Mouse (Mus musculus): ENCODE data around the gene Hoxd3. TPM values are rescaled to one million over a fixed set of nuclear protein-coding genes. Genes with fewer than 3 reads are reported as not detected.
A peak's percentile ranks its signal among the peaks of the same experiment; 100 is the strongest.

Gene Hoxd3
- polyA plus RNA-seq, 1 experiment from 2014 or later: 0.23 TPM

DNA sequence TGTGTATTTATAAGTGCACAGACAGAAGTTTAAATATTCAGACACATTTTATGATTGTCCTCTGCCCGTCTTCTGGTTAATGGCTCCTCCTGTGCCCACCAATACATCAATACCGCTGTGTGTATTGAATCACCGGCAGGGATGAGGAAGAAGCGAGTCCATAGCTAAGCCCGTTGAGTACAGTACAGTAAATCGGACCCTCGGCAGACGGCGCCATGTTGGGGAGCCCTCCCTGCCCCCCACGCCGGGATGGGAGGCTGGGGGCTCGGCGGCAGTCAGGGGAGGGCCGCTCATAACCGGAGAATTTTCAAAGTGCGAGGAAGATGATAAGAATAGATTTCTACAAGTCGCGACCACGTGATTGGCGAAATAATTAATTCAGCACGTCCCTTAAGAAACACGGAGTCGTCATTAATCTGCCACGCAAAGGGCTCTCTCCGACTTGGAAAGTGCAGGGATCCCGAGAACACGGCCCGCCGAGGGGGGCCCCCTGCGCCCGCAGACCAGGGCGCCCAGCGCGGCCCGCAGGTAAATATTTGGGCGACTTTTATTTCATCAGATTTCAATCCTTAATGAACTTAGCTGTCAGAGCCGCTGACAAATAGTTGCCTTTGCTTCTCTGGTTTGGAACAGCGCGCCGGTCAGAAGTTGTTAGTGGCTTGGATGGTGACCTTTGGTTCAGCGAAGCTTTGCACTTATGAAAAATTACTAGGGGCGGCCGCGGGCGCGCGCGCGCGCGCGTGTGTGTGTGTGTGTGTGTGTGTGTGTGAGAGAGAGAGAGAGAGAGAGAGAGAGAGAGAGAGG, 21.0 kb downstream of the Hoxd3 start:
- WGBS: under 1% methylated on average over 52 of the region's 52 CpGs
- Histone ChIP-seq H3K9ac (ENCODE audit: low read length) (no peak overlapping the region), H3K9me3 (ENCODE audit: control insufficient read depth, low read length) (no peaks in the 10 kb centered on the region), H3K4me2 (ENCODE audit: low read length) (peak overlapping the region; percentile 31), H3K4me1 (ENCODE audit: control insufficient read depth in 2 of 2, insufficient read depth in 2 of 2, low read length in 2 of 2) (peaks cover 0 to 11% of the 10 kb centered on the region in 2 experiments; a peak in 3 of 4 replicates), H3K36me3 (ENCODE audit: control insufficient read depth, insufficient read depth, low read length) (no peaks in the 10 kb centered on the region), H3K27me3 (ENCODE audit: control insufficient read depth, insufficient read depth, low read length) (peaks cover 98% of the 10 kb centered on the region), H3K27ac (replicated peaks in 1 of 2; ENCODE audit: control insufficient read depth in 1 of 2, insufficient read depth in 1 of 2, low read depth in 2 of 2, low read length in 2 of 2) (no peak overlapping the region), H3K4me3 (ENCODE audit: control insufficient read depth in 1 of 2, insufficient read depth in 1 of 2, low read depth in 1 of 2, low read length in 2 of 2) (peak overlapping the region in 1 of 2 experiments; percentile 16; a peak in 2 of 4 replicates)
- no peak for ATAC-seq (ENCODE audit: insufficient number of reproducible peaks, insufficient read depth, low FRiP score, low read depth)

DNA sequence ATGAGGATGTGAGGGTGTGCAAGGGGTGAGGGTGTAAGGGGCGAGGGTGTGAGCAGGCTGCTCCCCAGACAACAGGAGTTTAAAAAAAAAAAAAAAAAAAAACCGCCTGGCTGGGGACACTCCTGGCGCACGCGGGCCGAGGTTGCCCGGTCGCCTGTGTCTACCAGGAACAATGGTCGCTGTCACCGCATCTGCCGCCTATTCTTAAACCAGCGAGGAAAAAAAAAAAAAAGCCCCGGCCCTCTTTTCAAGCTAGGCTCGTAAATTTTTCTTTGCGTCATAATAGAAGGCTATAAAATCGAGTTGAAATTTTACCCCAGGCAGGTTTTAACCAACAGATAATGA, 21.6 kb downstream of the Hoxd3 start:
- H3K4me2 ChIP-seq (ENCODE audit: low read length): no peak overlapping the region
- under 1% methylated on average over 16 of the region's 16 CpGs for WGBS

DNA sequence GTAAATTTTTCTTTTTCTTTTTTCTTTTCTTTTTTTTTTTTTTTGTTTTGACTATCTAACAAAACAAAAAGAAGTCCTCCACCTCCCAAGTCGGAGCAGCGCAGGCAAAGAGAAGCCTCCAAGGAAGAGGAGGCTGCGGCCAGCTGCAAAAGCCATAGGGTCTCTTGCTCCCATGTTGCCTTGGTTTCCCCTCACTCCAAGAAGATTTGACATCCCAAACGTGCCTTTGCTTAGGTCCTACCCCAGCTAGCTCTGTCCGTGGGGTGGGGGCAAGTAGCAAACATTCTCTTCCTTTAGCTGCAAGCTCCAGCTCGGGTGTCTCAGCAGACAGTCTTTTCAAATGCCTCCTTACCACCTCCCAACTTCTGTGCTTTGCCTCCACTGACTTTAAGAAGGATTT, 22.0 kb downstream of the Hoxd3 start:
- peaks cover 98% of the 10 kb centered on the region for H3K27me3 ChIP-seq (ENCODE audit: control insufficient read depth, insufficient read depth, low read length)
- no peaks in the 10 kb centered on the region for H3K9me3 ChIP-seq (ENCODE audit: control insufficient read depth, low read length)
- H3K4me3 ChIP-seq (ENCODE audit: control insufficient read depth in 1 of 2, insufficient read depth in 1 of 2, low read depth in 1 of 2, low read length in 2 of 2): no peak overlapping the region
- H3K27ac ChIP-seq (replicated peaks in 1 of 2; ENCODE audit: control insufficient read depth in 1 of 2, insufficient read depth in 1 of 2, low read depth in 2 of 2, low read length in 2 of 2): no peak overlapping the region
- WGBS: 4% methylated on average over 6 of the region's 6 CpGs
- ATAC-seq (ENCODE audit: insufficient number of reproducible peaks, insufficient read depth, low FRiP score, low read depth): no peak
- peaks cover 0 to 11% of the 10 kb centered on the region in 2 experiments; a peak in 3 of 4 replicates for H3K4me1 ChIP-seq (ENCODE audit: control insufficient read depth in 2 of 2, insufficient read depth in 2 of 2, low read length in 2 of 2)
- H3K36me3 ChIP-seq (ENCODE audit: control insufficient read depth, insufficient read depth, low read length): no peaks in the 10 kb centered on the region
- no peak overlapping the region for H3K9ac ChIP-seq (ENCODE audit: low read length)
- no peak overlapping the region for H3K4me2 ChIP-seq (ENCODE audit: low read length)

More for the DNA sequence above, 21.6 kb downstream of the Hoxd3 start:
- Histone ChIP-seq H3K27ac (replicated peaks in 1 of 2; ENCODE audit: control insufficient read depth in 1 of 2, insufficient read depth in 1 of 2, low read depth in 2 of 2, low read length in 2 of 2) (no peak overlapping the region), H3K9ac (ENCODE audit: low read length) (no peak overlapping the region), H3K4me3 (ENCODE audit: control insufficient read depth in 1 of 2, insufficient read depth in 1 of 2, low read depth in 1 of 2, low read length in 2 of 2) (no peak overlapping the region), H3K27me3 (ENCODE audit: control insufficient read depth, insufficient read depth, low read length) (peaks cover 98% of the 10 kb centered on the region), H3K36me3 (ENCODE audit: control insufficient read depth, insufficient read depth, low read length) (no peaks in the 10 kb centered on the region), H3K4me1 (ENCODE audit: control insufficient read depth in 2 of 2, insufficient read depth in 2 of 2, low read length in 2 of 2) (peaks cover 0 to 11% of the 10 kb centered on the region in 2 experiments; a peak in 3 of 4 replicates), H3K9me3 (ENCODE audit: control insufficient read depth, low read length) (no peaks in the 10 kb centered on the region)
- ATAC-seq (ENCODE audit: insufficient number of reproducible peaks, insufficient read depth, low FRiP score, low read depth): no peak

DNA sequence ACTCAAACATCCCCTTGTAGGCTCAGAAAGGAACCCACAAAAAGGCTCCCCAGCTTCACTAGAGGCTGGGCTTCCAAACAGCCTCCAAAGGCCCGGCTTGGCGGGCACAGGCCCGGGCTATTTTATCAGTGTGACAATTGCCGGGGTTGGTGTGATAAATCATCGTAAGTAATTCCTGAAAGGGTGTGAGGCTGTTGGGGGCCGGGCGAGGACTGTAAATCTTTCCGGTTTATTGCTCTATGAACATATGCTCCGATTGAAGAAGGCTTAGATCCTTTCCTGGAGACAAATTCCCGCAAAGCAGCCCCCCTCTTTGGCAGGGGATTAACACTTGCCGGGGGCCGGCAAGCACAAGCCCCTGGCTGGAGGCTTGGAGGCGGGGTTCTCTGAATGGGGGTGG, 22.7 kb downstream of the Hoxd3 start:
- WGBS: 1% methylated on average over 13 of the region's 13 CpGs
- Histone ChIP-seq H3K9me3 (ENCODE audit: control insufficient read depth, low read length) (no peaks in the 10 kb centered on the region), H3K36me3 (ENCODE audit: control insufficient read depth, insufficient read depth, low read length) (no peaks in the 10 kb centered on the region), H3K4me2 (ENCODE audit: low read length) (no peak overlapping the region), H3K9ac (ENCODE audit: low read length) (no peak overlapping the region), H3K27me3 (ENCODE audit: control insufficient read depth, insufficient read depth, low read length) (peaks cover 98% of the 10 kb centered on the region), H3K4me1 (ENCODE audit: control insufficient read depth in 2 of 2, insufficient read depth in 2 of 2, low read length in 2 of 2) (peaks cover 0 to 11% of the 10 kb centered on the region in 2 experiments; a peak in 3 of 4 replicates), H3K27ac (replicated peaks in 1 of 2; ENCODE audit: control insufficient read depth in 1 of 2, insufficient read depth in 1 of 2, low read depth in 2 of 2, low read length in 2 of 2) (no peak overlapping the region), H3K4me3 (ENCODE audit: control insufficient read depth in 1 of 2, insufficient read depth in 1 of 2, low read depth in 1 of 2, low read length in 2 of 2) (no peak overlapping the region)
- no peak for ATAC-seq (ENCODE audit: insufficient number of reproducible peaks, insufficient read depth, low FRiP score, low read depth)

DNA sequence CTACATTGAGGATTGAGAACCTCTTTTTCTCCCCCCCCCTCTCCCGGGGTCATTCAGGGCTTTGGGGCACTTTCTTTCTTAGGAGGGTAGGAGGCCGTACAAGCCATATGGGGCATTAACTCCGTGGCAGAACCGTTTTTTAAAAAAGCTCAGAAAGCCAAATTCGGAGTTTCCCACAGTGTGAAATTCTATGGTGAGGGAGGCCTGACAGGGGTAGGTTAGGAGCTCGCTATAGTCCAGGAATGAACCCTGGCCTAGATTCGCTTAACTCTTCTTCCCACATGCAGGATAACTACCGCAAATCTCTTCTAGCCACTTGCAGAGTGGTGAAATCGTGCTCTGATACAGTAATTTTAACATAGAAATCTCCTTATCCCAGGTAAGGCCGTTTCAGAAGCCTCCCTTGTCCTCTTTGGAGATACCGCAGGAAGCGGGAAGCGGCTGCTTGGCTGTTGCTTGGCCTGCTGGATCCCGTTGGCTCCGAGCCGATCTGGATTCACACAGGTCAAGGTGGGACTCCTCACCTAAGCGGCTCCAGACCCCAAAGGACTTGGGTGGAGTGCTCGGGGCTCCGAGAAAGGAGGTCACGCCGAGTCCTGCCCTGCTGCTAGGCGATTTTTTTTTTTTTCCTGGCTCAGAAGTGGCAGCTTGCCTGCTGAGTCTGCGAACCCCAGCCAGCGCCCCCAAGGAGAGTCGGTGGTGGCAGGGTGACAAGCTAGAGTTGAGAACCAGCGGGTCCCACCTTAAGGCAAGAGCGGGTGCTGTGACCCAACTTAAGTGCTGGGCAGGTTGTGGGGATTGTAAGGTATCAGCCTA, 23.5 kb downstream of the Hoxd3 start:
- Histone ChIP-seq H3K4me2 (ENCODE audit: low read length) (no peak overlapping the region), H3K9me3 (ENCODE audit: control insufficient read depth, low read length) (no peaks in the 10 kb centered on the region), H3K27me3 (ENCODE audit: control insufficient read depth, insufficient read depth, low read length) (peaks cover 99% of the 10 kb centered on the region), H3K4me1 (ENCODE audit: control insufficient read depth in 2 of 2, insufficient read depth in 2 of 2, low read length in 2 of 2) (peaks cover 0 to 11% of the 10 kb centered on the region in 2 experiments; a peak in 3 of 4 replicates), H3K36me3 (ENCODE audit: control insufficient read depth, insufficient read depth, low read length) (no peaks in the 10 kb centered on the region), H3K9ac (ENCODE audit: low read length) (no peak overlapping the region), H3K4me3 (ENCODE audit: control insufficient read depth in 1 of 2, insufficient read depth in 1 of 2, low read depth in 1 of 2, low read length in 2 of 2) (no peak overlapping the region; a peak in 1 of 4 replicates), H3K27ac (replicated peaks in 1 of 2; ENCODE audit: control insufficient read depth in 1 of 2, insufficient read depth in 1 of 2, low read depth in 2 of 2, low read length in 2 of 2) (no peak overlapping the region)
- no peak for ATAC-seq (ENCODE audit: insufficient number of reproducible peaks, insufficient read depth, low FRiP score, low read depth)
- WGBS: under 1% methylated on average over 27 of the region's 27 CpGs

DNA sequence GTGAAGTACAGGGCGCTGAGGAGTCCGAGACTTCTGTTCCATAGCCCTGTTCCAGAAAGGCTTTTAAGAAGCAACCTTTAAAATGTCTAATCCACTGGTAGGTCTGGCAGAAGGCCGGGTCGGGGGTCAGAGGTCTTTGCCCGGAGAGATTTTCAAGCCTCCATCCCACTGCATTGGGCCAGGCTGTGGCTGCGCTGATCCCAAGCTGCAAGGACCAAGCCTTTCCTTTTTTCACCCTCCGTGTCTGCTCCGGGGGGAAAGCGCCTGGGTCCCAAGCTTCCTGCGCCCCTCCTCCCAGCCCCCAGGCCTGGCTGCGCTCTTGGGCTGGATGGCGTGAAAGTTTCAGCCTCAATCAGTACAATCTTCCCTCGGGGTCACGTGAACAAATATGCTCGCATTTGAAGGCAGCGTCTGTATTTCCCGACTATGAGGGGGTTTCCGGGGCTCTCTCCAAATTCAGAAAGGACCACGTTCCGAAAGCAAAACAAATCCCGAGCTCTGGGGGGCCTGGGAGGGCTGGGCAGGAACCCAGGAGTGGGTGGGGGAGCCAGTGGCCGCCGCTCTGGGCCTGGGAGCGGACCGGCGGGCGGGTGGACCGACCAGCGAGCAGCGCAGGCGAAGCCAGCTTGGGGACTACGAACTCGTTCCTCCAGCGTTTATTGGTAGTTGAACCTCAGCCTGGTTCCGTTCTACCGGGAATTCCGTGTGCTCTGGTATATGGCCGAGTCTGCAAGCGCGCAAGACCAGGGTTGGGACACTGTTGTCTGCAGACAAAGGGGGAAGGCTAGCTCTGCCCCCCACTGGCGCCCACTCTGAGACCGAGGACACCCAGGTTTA, 24.3 kb downstream of the Hoxd3 start:
- Histone ChIP-seq H3K4me2 (ENCODE audit: low read length) (peak overlapping the region; percentile 42), H3K36me3 (ENCODE audit: control insufficient read depth, insufficient read depth, low read length) (no peaks in the 10 kb centered on the region), H3K27ac (replicated peaks in 1 of 2; ENCODE audit: control insufficient read depth in 1 of 2, insufficient read depth in 1 of 2, low read depth in 2 of 2, low read length in 2 of 2) (no peak overlapping the region), H3K4me3 (ENCODE audit: control insufficient read depth in 1 of 2, insufficient read depth in 1 of 2, low read depth in 1 of 2, low read length in 2 of 2) (peak overlapping the region in 1 of 2 experiments; percentile 23; a peak in 2 of 4 replicates), H3K9ac (ENCODE audit: low read length) (no peak overlapping the region; the same call in 1 of the 2 replicates), H3K4me1 (ENCODE audit: control insufficient read depth in 2 of 2, insufficient read depth in 2 of 2, low read length in 2 of 2) (peaks cover 0 to 11% of the 10 kb centered on the region in 2 experiments; a peak in 3 of 4 replicates), H3K27me3 (ENCODE audit: control insufficient read depth, insufficient read depth, low read length) (peaks cover 97% of the 10 kb centered on the region), H3K9me3 (ENCODE audit: control insufficient read depth, low read length) (no peaks in the 10 kb centered on the region)
- WGBS: 1% methylated on average over 42 of the region's 42 CpGs
- no peak for ATAC-seq (ENCODE audit: insufficient number of reproducible peaks, insufficient read depth, low FRiP score, low read depth)
